Mouse (Mus musculus) spleen, postnatal 10 days (tissue): Measurements from ENCODE around the gene Smok3a.
"Not testable (repeated sequence)": the region's sequence is repeated elsewhere in the genome, so short reads cannot be mapped to it uniquely, and the experiment has no call there.

ENCODE experiments used
- DNase-seq, 2 experiments: peaks; one replicate each; pipeline ENCODE4 v3.0.0; 2021 to 2022; ENCODE audit warnings: low spot score in 2 of 2

Smok3a gene

GRCm38 (mm10) chr5:138020961-138021479 lies at the start of gene Smok3a, which contains the start of gene Smok3b:
Gene Smok3a (plus strand): TSS chr5:138021261.
Gene Smok3b (plus strand): TSS chr5:138021429.
- not testable (repeated sequence) for DNase-seq

- DNase-seq, result no peak
Observed at GRCm38 (mm10) chr5:137973161-137973560, 47.9 kb upstream of the Smok3a start.

DNA sequence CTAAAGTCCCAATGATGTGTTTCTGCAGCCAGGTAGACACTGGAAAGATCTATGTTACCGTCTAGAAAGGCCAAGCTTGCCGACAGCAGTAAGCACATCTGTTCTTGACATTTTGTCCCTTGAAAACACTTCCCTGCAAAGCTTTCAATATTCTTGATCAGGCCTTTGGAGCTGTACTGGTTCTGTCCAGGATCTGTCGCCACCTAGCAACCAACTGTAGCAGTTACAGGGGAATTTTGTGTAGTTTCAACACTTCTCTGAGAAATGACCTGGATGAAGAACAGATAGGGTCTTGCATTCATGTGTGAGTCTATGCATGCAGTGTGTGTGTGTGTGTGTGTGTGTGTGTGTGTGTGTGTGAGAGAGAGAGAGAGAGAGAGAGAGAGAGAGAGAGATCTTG lies 47.3 kb upstream of the Smok3a start:
- DNase-seq, result no peak

DNA sequence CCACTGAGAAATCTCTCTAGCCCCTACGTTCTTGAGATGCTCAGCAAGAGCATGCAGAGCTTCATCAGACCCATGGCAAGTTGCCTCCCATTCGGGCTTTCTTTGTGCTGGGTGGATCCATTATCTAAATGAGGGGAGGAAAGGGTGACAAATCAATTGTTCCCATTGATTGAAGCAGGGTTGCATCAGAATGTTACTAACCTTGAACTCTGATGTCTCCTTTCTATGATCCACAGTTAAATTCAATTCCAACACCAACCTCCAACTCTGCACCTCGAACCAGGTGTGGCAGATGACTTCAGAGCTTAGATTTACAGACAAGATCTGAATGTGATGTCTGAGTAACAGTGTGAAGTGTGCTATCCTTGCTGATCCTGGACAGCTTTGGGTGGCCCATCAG lies 46.3 kb upstream of the Smok3a start:
- no peak for DNase-seq

GRCm38 (mm10) chr5:137975434-137975833 lies 45.6 kb upstream of the Smok3a start:
- no peak for DNase-seq

DNA sequence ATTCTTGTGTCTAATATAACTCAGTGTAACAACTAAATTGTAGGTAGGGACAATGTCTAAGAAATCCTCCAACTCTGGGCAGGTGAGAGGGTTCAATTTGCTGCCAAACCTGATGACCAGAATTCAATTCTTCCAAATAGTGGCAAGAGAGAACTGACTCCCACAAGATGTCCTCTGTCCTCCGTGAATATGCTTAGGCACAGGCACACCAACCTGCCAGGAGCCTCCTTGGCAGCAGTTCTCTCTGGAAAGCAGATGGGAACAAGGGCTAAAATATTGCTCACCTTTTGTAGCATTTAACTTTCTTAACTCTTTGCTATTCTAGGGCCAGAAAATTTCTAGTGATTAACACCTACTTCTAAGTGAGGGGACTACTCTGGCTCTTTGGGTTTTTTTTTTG lies 43.8 kb upstream of the Smok3a start:
- no peak for DNase-seq

- no peak for DNase-seq
Observed at GRCm38 (mm10) chr5:137979081-137979480, 42.0 kb upstream of the Smok3a start.

- no peak for DNase-seq
Observed at GRCm38 (mm10) chr5:137981300-137981699, 39.8 kb upstream of the Smok3a start, which contains the start of gene Azgp1. Gene Azgp1 (plus strand): TSS chr5:137981520.

DNA sequence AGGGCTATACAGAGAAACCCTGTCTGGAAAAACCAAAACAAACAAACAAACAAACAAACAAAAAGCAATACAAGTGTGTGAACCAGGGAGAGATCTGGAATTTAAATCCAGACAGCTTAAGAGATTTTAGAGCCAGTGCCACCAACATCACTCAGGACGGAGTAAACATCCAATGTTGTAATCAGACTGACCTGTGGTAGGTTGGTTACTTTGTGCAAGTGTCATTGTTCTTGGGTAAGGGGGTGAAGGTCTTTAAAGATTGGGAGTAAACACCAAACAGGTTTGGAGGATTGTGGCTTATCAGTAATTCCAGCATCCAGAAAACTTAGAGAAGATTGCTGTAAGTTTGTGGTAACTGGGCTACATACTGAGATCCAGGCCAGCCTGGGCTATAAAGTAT lies 34.7 kb upstream of the Smok3a start:
- DNase-seq, result no peak

GRCm38 (mm10) chr5:138009437-138009836 lies 11.6 kb upstream of the Smok3a start:
- no peak for DNase-seq

- no peak for DNase-seq
Observed at GRCm38 (mm10) chr5:138012382-138012781, 8.7 kb upstream of the Smok3a start.

GRCm38 (mm10) chr5:138016530-138016929 lies 4.5 kb upstream of the Smok3a start:
- no peak for DNase-seq

DNA sequence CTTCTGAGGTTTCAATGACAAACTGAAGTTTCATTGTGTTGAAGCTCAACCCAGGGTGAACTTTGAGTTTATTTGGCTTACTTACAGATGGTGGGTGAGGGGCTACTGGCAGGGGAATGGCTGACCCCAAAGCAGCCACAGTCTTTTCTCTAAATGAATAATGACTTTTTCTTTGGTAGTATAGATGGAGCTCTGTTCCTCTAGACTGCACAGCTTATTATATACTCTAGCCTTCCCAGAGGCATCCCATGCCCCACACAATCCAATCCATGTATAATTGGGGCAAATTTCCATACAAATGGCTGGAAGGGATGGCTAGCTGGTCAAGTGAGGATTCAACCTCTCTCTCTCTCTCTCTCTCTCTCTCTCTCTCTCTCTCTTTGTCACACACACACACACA lies 4.1 kb upstream of the Smok3a start:
- DNase-seq, result no peak

DNA sequence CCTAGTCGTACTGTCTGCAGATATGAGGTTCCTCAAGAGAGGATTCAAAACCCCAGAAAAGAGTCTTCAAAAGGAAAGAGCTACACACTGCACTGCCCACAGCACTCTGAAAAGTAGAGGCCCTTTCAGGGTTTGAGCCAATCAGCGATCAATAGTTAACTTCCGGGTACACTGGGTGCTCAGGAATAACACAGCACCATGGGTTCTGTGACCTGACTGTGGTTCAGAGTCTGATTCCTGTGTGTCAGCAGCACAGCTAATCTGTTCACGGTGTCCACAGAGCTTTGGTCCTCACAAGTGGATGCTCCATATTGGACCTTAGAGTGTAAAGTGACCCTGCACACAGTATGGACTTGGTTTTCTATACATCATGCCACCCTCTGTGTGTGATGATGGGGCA lies 1.5 kb upstream of the Smok3a start:
- not testable (repeated sequence) for DNase-seq

- DNase-seq, result not testable (repeated sequence)
Observed at GRCm38 (mm10) chr5:138052894-138053293, 31.8 kb downstream of the Smok3a start, which contains the start of gene Smok3c. Gene Smok3c (plus strand): TSS chr5:138053194.

DNA sequence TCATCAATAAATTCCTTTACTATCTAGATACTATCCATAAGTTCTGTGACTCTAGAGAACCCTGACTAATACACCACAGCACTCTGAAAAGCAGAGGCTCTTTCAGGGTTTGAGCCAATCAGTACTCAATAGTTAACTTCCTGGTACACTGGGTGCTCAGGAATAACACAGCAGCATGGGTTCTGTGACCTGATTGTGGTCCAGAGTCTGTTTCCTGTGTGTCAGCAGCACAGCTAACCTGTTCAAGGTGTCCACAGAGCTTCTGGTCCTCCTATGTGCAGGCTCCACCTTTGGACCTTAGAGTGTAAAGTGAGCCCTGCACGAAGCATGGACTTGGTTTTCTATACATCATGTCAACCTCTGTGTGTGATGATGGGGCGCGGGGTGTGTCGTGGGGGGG lies 52.7 kb downstream of the Smok3a start:
- DNase-seq, result no peak

GRCm38 (mm10) chr5:138075684-138076083 lies 54.6 kb downstream of the Smok3a start:
- no peak for DNase-seq

DNA sequence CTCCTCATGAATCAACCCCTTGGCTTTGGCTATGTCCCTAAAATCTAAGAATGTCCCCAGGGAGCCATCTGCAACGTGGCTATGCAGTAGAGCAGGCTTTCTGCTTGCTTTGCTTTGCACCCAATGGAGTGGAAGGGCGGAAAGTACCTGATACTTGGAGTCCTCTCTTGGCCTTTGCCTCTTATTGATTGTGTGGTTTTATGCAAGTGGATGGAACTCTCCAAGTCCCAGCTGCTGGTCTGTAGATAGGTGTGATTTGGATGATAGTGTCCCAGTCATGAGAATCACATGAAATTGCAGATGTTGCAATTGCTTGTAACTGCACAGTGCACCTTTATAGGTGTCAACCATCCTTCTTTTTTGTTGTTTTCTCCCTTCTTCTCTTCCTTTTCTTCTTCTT lies 55.1 kb downstream of the Smok3a start:
- no peak for DNase-seq

DNA sequence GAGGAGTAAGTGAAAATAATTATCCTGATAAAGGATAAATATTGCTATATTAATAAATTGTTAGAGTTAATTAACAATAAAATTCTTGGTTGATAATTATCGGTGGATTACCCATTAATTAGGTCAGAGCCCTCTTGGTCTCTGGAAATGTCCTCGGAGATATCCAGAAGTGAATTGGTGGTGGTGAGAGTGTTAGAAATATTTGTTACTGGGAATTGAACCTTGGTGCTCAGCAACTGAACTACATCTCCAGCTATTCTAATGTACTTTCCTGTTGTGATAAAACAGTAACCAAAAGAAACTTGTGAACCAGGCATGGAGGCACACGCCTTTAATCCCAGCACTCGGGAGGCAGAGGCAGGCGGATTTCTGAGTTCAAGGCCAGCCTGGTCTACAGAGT lies 59.4 kb downstream of the Smok3a start:
- no peak for DNase-seq

- DNase-seq, result no peak
Observed at GRCm38 (mm10) chr5:138081446-138081845, 60.4 kb downstream of the Smok3a start.

- no peak for DNase-seq
Observed at GRCm38 (mm10) chr5:138083318-138083900, 62.3 kb downstream of the Smok3a start.

DNA sequence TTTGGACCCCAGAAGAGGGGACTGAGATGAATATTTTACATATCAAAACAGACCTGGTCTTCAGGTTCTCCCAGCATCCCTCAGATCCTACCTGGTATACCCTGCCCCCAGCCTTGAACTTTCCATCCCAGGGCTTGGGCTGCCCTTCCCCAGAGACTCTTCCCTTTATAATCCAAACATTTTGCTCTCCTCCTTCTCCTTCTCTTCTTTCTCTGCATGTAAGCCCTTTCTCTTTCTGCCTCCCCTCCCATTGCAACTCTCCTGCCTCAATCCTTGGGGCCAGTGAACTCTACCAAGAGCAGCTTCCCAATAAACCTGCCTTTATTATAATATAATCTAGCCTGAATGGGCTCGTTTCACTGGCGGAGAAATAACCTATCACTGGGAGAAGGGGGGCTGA lies 62.9 kb downstream of the Smok3a start:
- DNase-seq, result no peak
